Mouse (Mus musculus) heart, embryonic 13.5 days (tissue): ENCODE results near the gene Flnb. TPM values are rescaled to one million over a fixed set of nuclear protein-coding genes. Genes with fewer than 3 reads are reported as not detected.
A peak's percentile ranks its signal among the peaks of the same experiment; 100 is the strongest.

Experiments used
- ATAC-seq: fragments of 200-750 bp; cut with Nextera tagmentation; 2 replicates; pipeline ENCODE4 v1.8.0; 2017; ENCODE audit warnings: moderate TSS enrichment; ENCODE audit not compliant: insufficient number of reproducible peaks, low FRiP score, low TSS enrichment; ENCODE audit errors: extremely low read depth
- H3K27ac ChIP-seq: fragments of 300-500 bp; sonication (generic); replicated peaks from 2 replicates; pipeline ENCODE4 v1.5.1; 2015; ENCODE audit warnings: moderate library complexity, mild to moderate bottlenecking, inconsistent platforms
- H3K27me3 ChIP-seq: fragments of 300-500 bp; sonication (generic); replicated peaks from 2 replicates; pipeline ENCODE4 v1.6.1; 2015; ENCODE audit warnings: mild to moderate bottlenecking, inconsistent platforms
- H3K36me3 ChIP-seq: fragments of 300-500 bp; sonication (generic); 2 replicates; pipeline ENCODE4 v1.6.1; 2015; ENCODE audit warnings: mild to moderate bottlenecking, inconsistent platforms
- H3K4me1 ChIP-seq: fragments of 300-500 bp; sonication (generic); 2 replicates; pipeline ENCODE4 v1.6.1; 2015; ENCODE audit warnings: inconsistent platforms
- H3K4me2 ChIP-seq: fragments of 300-500 bp; sonication (generic); 2 replicates; pipeline ENCODE4 v1.6.1; 2015; ENCODE audit warnings: inconsistent platforms, mild to moderate bottlenecking, moderate library complexity
- H3K4me3 ChIP-seq: fragments of 300-500 bp; sonication (generic); 2 replicates; pipeline ENCODE4 v1.5.1; 2015; ENCODE audit warnings: moderate library complexity, mild to moderate bottlenecking, inconsistent platforms
- H3K9ac ChIP-seq: fragments of 300-500 bp; sonication (generic); 2 replicates; pipeline ENCODE4 v1.6.1; 2015; ENCODE audit warnings: inconsistent platforms, mild to moderate bottlenecking, moderate library complexity
- H3K9me3 ChIP-seq: fragments of 300-500 bp; sonication (generic); 2 replicates; pipeline ENCODE4 v1.6.1; 2016; ENCODE audit warnings: inconsistent platforms
- WGBS: fragments of 180-500 bp; shearing (Covaris S2); methylation state at CpG from one replicate; pipeline ENCODE4 v1.1.7; 2015; ENCODE audit warnings: mixed read lengths; 5-methylcytosine and 5-hydroxymethylcytosine counted together
- polyA plus RNA-seq: library from polyadenylated mRNA; unstranded; fragments of >200 nt; fragmentation: Nextera tagmentation; extraction: Ambion mirVana; gene quantifications from 2 replicates; pipeline ENCODE4 v1.2.1, GENCODE M21; 2015

Gene Flnb
- polyA plus RNA-seq, 1 experiment from 2014 or later, result 8.5 TPM

- H3K4me3 ChIP-seq, result no peak overlapping the region
- no peak for ATAC-seq
- H3K27ac ChIP-seq, result no peak overlapping the region
- no peaks in the 10 kb centered on the region for H3K27me3 ChIP-seq
- H3K36me3 ChIP-seq, result peaks cover 94% of the 10 kb centered on the region
- no peaks in the 10 kb centered on the region for H3K9me3 ChIP-seq
- no peak overlapping the region for H3K4me2 ChIP-seq
- H3K4me1 ChIP-seq, result no peaks in the 10 kb centered on the region
- WGBS, result 81% methylated on average over 7 of the region's 7 CpGs
- no peak overlapping the region for H3K9ac ChIP-seq
Observed at GRCm38 (mm10) chr14:7929029-7929428, 111.3 kb downstream of the Flnb start.

- Histone ChIP-seq H3K27ac (no peak overlapping the region), H3K4me3 (no peak overlapping the region), H3K9ac (no peak overlapping the region), H3K4me2 (no peak overlapping the region), H3K36me3 (peaks cover 95% of the 10 kb centered on the region), H3K9me3 (no peaks in the 10 kb centered on the region), H3K27me3 (no peaks in the 10 kb centered on the region), H3K4me1 (0 out of 2 replicates have a peak, but pooled peaks cover 3% of the 10 kb centered on the region)
- WGBS, result 80% methylated on average over 4 of the region's 4 CpGs
- ATAC-seq, result no peak
Observed at GRCm38 (mm10) chr14:7932151-7932550, 114.4 kb downstream of the Flnb start.

- H3K27me3 ChIP-seq, result no peaks in the 10 kb centered on the region
- no peak overlapping the region for H3K9ac ChIP-seq
- H3K4me3 ChIP-seq, result no peak overlapping the region
- no peak for ATAC-seq
- H3K4me1 ChIP-seq, result 0 out of 2 replicates have a peak, but pooled peaks cover 3% of the 10 kb centered on the region
- peaks cover 86% of the 10 kb centered on the region for H3K36me3 ChIP-seq
- WGBS, result 87% methylated on average over 7 of the region's 7 CpGs
- no peak overlapping the region for H3K4me2 ChIP-seq
- no peak overlapping the region for H3K27ac ChIP-seq
- no peaks in the 10 kb centered on the region for H3K9me3 ChIP-seq
Observed at GRCm38 (mm10) chr14:7934166-7934565, 116.4 kb downstream of the Flnb start.

- ATAC-seq, result no peak
- Histone ChIP-seq H3K9ac (0 out of 2 replicates have a peak overlapping the region, but pooled peaks have one; percentile 24), H3K4me3 (no peak overlapping the region), H3K4me1 (peaks cover 17% of the 10 kb centered on the region), H3K27ac (no peak overlapping the region), H3K9me3 (no peaks in the 10 kb centered on the region), H3K27me3 (no peaks in the 10 kb centered on the region), H3K36me3 (peaks cover 84% of the 10 kb centered on the region), H3K4me2 (peak overlapping the region; percentile 42)
- WGBS, result 33% methylated on average over 17 of the region's 17 CpGs
Observed at GRCm38 (mm10) chr14:7937052-7937630, 119.4 kb downstream of the Flnb start.

- no peak overlapping the region for H3K4me3 ChIP-seq
- peaks cover 83% of the 10 kb centered on the region for H3K36me3 ChIP-seq
- H3K27me3 ChIP-seq, result no peaks in the 10 kb centered on the region
- no peak overlapping the region for H3K9ac ChIP-seq
- no peak for ATAC-seq
- no peak overlapping the region for H3K4me2 ChIP-seq
- 83% methylated on average over 19 of the region's 19 CpGs for WGBS
- H3K9me3 ChIP-seq, result no peaks in the 10 kb centered on the region
- H3K27ac ChIP-seq, result no peak overlapping the region
- peaks cover 37% of the 10 kb centered on the region for H3K4me1 ChIP-seq
Observed at GRCm38 (mm10) chr14:7938809-7939784, 121.3 kb downstream of the Flnb start.

- Histone ChIP-seq H3K27me3 (no peaks in the 10 kb centered on the region), H3K27ac (peak overlapping the region; percentile 61), H3K4me2 (no peak overlapping the region), H3K4me3 (no peak overlapping the region), H3K9me3 (no peaks in the 10 kb centered on the region), H3K4me1 (peaks cover 51% of the 10 kb centered on the region), H3K9ac (no peak overlapping the region), H3K36me3 (peaks cover 81% of the 10 kb centered on the region)
- 41% methylated on average over 5 of the region's 5 CpGs for WGBS
- ATAC-seq, result 0 out of 2 replicates have a peak, but pooled peaks have one; percentile 9
Observed at GRCm38 (mm10) chr14:7941413-7941812, 123.7 kb downstream of the Flnb start.

GRCm38 (mm10) chr14:7943101-7943800, 125.5 kb downstream of the Flnb start:
- Histone ChIP-seq H3K9me3 (no peaks in the 10 kb centered on the region), H3K27ac (peak overlapping the region; percentile 66), H3K36me3 (peaks cover 89% of the 10 kb centered on the region), H3K27me3 (no peaks in the 10 kb centered on the region), H3K4me3 (no peak overlapping the region), H3K9ac (0 out of 2 replicates have a peak overlapping the region, but pooled peaks have one; percentile 14), H3K4me1 (peaks cover 48% of the 10 kb centered on the region), H3K4me2 (no peak overlapping the region)
- 68% methylated on average over 7 of the region's 7 CpGs for WGBS
- ATAC-seq, result no peak

GRCm38 (mm10) chr14:7943801-7944135, 126.0 kb downstream of the Flnb start:
- Histone ChIP-seq H3K27me3 (no peaks in the 10 kb centered on the region), H3K4me1 (peaks cover 48% of the 10 kb centered on the region), H3K36me3 (peaks cover 91% of the 10 kb centered on the region), H3K4me3 (no peak overlapping the region), H3K9me3 (no peaks in the 10 kb centered on the region), H3K9ac (peak overlapping the region; percentile 14; the same call in 1 of the 2 replicates), H3K4me2 (no peak overlapping the region), H3K27ac (peak overlapping the region; percentile 66)
- WGBS, result 60% methylated on average over 3 of the region's 3 CpGs
- ATAC-seq, result no peak

- no peak for ATAC-seq
- Histone ChIP-seq H3K36me3 (peaks cover 90% of the 10 kb centered on the region), H3K27me3 (no peaks in the 10 kb centered on the region), H3K27ac (peak overlapping the region; percentile 66; the same call in 1 of the 2 replicates), H3K4me1 (peaks cover 48% of the 10 kb centered on the region), H3K4me2 (no peak overlapping the region), H3K9ac (no peak overlapping the region), H3K4me3 (no peak overlapping the region), H3K9me3 (no peaks in the 10 kb centered on the region)
- WGBS, result 46% methylated on average over 8 of the region's 8 CpGs
Observed at GRCm38 (mm10) chr14:7944349-7945039, 126.7 kb downstream of the Flnb start.

GRCm38 (mm10) chr14:7945261-7945660, 127.5 kb downstream of the Flnb start:
- ATAC-seq, result 0 out of 2 replicates have a peak, but pooled peaks have one; percentile 4
- Histone ChIP-seq H3K9ac (no peak overlapping the region), H3K4me1 (peaks cover 48% of the 10 kb centered on the region), H3K4me3 (no peak overlapping the region), H3K27ac (no peak overlapping the region), H3K9me3 (no peaks in the 10 kb centered on the region), H3K27me3 (no peaks in the 10 kb centered on the region), H3K36me3 (peaks cover 90% of the 10 kb centered on the region), H3K4me2 (no peak overlapping the region)
- WGBS, result 55% methylated on average over 5 of the region's 5 CpGs
